Mouse (Mus musculus) liver, adult 2 months (tissue): ENCODE measurements around the gene Sycp2l. TPM values are rescaled to one million over a fixed set of nuclear protein-coding genes. Genes with fewer than 3 reads are reported as not detected.

Source experiments
- DNase-seq: peaks from one replicate; pipeline ENCODE4 v3.0.0-alpha.2; 2011; ENCODE audit warnings: low read depth, low spot score; ENCODE audit errors: extremely low read depth
- H3K27ac ChIP-seq: fragments of 200-500 bp; replicated peaks from 2 replicates; pipeline ENCODE4 v1.5.1; 2012; ENCODE audit warnings: low read depth, mild to moderate bottlenecking, control low read depth, inconsistent platforms, low read length; ENCODE audit not compliant: insufficient read depth
- H3K27me3 ChIP-seq: fragments of 200-500 bp; 2 replicates; pipeline ENCODE4 v1.6.1; 2012; ENCODE audit warnings: mild to moderate bottlenecking, moderate library complexity, low read length, inconsistent platforms; ENCODE audit not compliant: control insufficient read depth, insufficient read depth
- H3K36me3 ChIP-seq: fragments of 200-500 bp; 2 replicates; pipeline ENCODE4 v1.6.1; 2012; ENCODE audit warnings: low read length, inconsistent platforms; ENCODE audit not compliant: control insufficient read depth, insufficient read depth
- H3K4me1 ChIP-seq: fragments of 200-500 bp; 2 replicates; pipeline ENCODE4 v1.6.1; 2011; ENCODE audit warnings: low read length; ENCODE audit not compliant: control insufficient read depth, insufficient read depth
- H3K4me3 ChIP-seq: fragments of 200-500 bp; 2 replicates; pipeline ENCODE4 v1.5.1; 2011; ENCODE audit warnings: low read depth, mild to moderate bottlenecking, control low read depth, low read length, moderate library complexity; ENCODE audit not compliant: insufficient read depth
- H3K79me2 ChIP-seq: fragments of 200-500 bp; 2 replicates; pipeline ENCODE4 v1.6.1; 2012; ENCODE audit warnings: inconsistent platforms, mild to moderate bottlenecking, low read length, moderate library complexity; ENCODE audit not compliant: control insufficient read depth, insufficient read depth
- H3K9ac ChIP-seq: fragments of 200-500 bp; 2 replicates; pipeline ENCODE4 v1.6.1; 2012; ENCODE audit warnings: low read depth, mild to moderate bottlenecking, control low read depth, inconsistent platforms, low read length
- CTCF ChIP-seq: fragments of 200-500 bp; IDR thresholded peaks from 2 replicates; pipeline ENCODE4 v1.5.1; 2011; ENCODE audit warnings: low read depth, low read length, control low read depth
- POLR2A ChIP-seq: fragments of 200-500 bp; IDR thresholded peaks from 2 replicates; pipeline ENCODE4 v1.6.1; 2011; ENCODE audit warnings: low read length, control low read depth; ENCODE audit not compliant: insufficient read depth; ENCODE audit errors: extremely low read depth
- WGBS: fragments of 180-500 bp; shearing (Covaris S2); methylation state at CpG from one replicate; pipeline ENCODE4 v1.1.7; 2018; 5-methylcytosine and 5-hydroxymethylcytosine counted together
- polyA plus RNA-seq: library from polyadenylated mRNA; depleted of rRNA; stranded (reverse); fragments of >200 nt; gene quantifications from 2 replicates; pipeline ENCODE4 v1.2.3, GENCODE M21; 2012; rRNA removed
- total RNA-seq: library from RNA; depleted of rRNA; stranded (reverse); fragments of >200 nt; gene quantifications from 2 replicates; pipeline ENCODE4 v1.2.3, GENCODE M21; 2014; rRNA removed

Gene Sycp2l
- total and polyA plus RNA-seq, 2 experiments: not detected

DNA sequence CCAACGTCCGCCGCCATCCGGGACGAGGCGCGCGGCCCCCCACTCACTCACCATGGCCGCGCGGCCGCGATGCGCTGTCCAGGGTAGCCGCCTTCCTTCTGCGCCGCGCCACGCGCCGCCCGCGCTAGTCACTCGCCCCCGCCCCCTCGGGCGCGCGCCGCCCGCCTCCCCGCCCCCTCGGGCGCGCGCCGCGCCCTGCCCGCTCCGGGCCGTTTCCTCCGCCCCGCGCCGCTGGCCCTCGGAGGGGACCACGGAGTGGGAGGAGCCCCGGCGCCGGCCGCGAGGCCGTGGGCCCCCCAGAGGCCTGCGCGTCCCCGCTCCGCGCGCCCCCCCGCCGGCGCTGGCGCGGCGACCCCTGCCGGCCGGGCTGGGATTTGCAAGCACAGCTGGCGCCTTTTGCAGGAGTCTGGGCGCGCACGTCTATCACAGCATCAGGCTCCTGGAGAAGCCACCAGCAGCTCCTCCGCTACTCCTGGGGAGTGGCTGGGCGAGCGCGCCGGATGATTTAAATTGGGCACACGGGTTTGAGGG is 106.3 kb downstream of the Sycp2l start, which contains the start of gene Elovl2:
Gene Elovl2 (minus strand): TSS at position 102 of the 531 bp plus-strand sequence.
- peak; percentile 48 for DNase-seq
- H3K4me3 ChIP-seq: peak within 1 kb of the TSS; percentile 88
- no peaks in the 10 kb centered on the region for H3K27me3 ChIP-seq
- peaks cover 15% of the 10 kb centered on the region for H3K4me1 ChIP-seq
- H3K79me2 ChIP-seq: peaks cover 18% of the 10 kb centered on the region
- peak within 1 kb of the TSS; percentile 82 for H3K27ac ChIP-seq
- 2% methylated on average over 75 of the region's 77 CpGs for WGBS
- H3K36me3 ChIP-seq: no peaks in the 10 kb centered on the region
- TF ChIP-seq CTCF: peak; percentile 76
- TF ChIP-seq POLR2A: peak; percentile 85
- H3K9ac ChIP-seq: peak within 1 kb of the TSS; percentile 95

Other genes with a start within 250 kb of the Sycp2l start
- gene Pak1ip1, start 113.3 kb upstream of the Sycp2l start, total RNA-seq: 28.9 and 35.5 TPM in 2 replicates
- 33.4 and 34.2 TPM in 2 replicates for gene Pak1ip1, start 113.3 kb upstream of the Sycp2l start, polyA plus RNA-seq
- 149 and 153 TPM in 2 replicates for gene Tmem14c, start 98.0 kb upstream of the Sycp2l start, total RNA-seq
- gene Tmem14c, start 98.0 kb upstream of the Sycp2l start, polyA plus RNA-seq: 201 and 244 TPM in 2 replicates
- gene Mak, start 34.6 kb upstream of the Sycp2l start, total RNA-seq: under 0.01 TPM in 1 of 2 replicates, not detected in the other
- gene Mak, start 34.6 kb upstream of the Sycp2l start, polyA plus RNA-seq: 0.04 TPM in 1 of 2 replicates, not detected in the other
- not detected in 2 replicates for gene Gcm2, start 3.3 kb upstream of the Sycp2l start, total RNA-seq
- gene Gcm2, start 3.3 kb upstream of the Sycp2l start, polyA plus RNA-seq: not detected in 2 replicates
- 287 and 443 TPM in 2 replicates for gene Elovl2, start 106.1 kb downstream of the Sycp2l start, total RNA-seq
- 157 and 182 TPM in 2 replicates for gene Elovl2, start 106.1 kb downstream of the Sycp2l start, polyA plus RNA-seq
- 14.6 and 20.7 TPM in 2 replicates for gene Smim13, start 135.5 kb downstream of the Sycp2l start, total RNA-seq
- 5.1 and 5.2 TPM in 2 replicates for gene Smim13, start 135.5 kb downstream of the Sycp2l start, polyA plus RNA-seq
- not detected in 2 replicates for gene Gm17364, start 159.7 kb downstream of the Sycp2l start, total RNA-seq
- gene Gm17364, start 159.7 kb downstream of the Sycp2l start, polyA plus RNA-seq: not detected in 2 replicates